Comparison of ENCODE assay signal across 7 mouse cellular contexts in genomic region chr2:141998901-141999300, GRCm38 (mm10).
DNase-seq lines count a peak whose midpoint lies in the region; ATAC-seq and TF ChIP-seq lines count a peak whose summit lies in the region.

No protein-coding gene starts in this region.

- no peak overlapping the region for H3K27ac ChIP-seq in liver, adult 2 months (replicated peaks; ENCODE audit: insufficient read depth, low read depth, low read length)
- no peak overlapping the region for H3K27ac ChIP-seq in liver, embryonic 12.5 days

- peak; percentile 78 for DNase-seq in liver, adult 2 months (ENCODE audit: extremely low read depth, low read depth, low spot score)
- DNase-seq in cerebellum, postnatal 14 days: peak; percentile 86 to 91
- DNase-seq in heart, postnatal 25 days (ENCODE audit: low spot score): peak; percentile 19
- peak; percentile 6 to 23 for DNase-seq in lung, adult 18-20 months
- no peak for DNase-seq in embryo, embryonic 10.5 days (ENCODE audit: low spot score)
- no peak for DNase-seq in B cell, adult 2 months

- no peak overlapping the region for H3K4me3 ChIP-seq in liver, adult 2 months (ENCODE audit: insufficient read depth, low read depth, low read length)
- H3K4me3 ChIP-seq in liver, embryonic 12.5 days: no peak overlapping the region

- ATAC-seq in liver, embryonic 12.5 days: no peak

- H3K79me2 ChIP-seq in liver, adult 2 months (ENCODE audit: control insufficient read depth, insufficient read depth, low read length): no peaks in the 10 kb centered on the region

- intact Hi-C loops in heart, postnatal 25 days (cut with DNase I): no loop called here

- no peaks in the 10 kb centered on the region for H3K36me3 ChIP-seq in liver, adult 2 months (ENCODE audit: control insufficient read depth, insufficient read depth, low read length)
- H3K36me3 ChIP-seq in liver, embryonic 12.5 days: no peaks in the 10 kb centered on the region

- no peak for TF ChIP-seq POLR2A in liver, adult 2 months (IDR thresholded peaks at IDR 0.05; ENCODE audit: extremely low read depth, insufficient read depth, low read length)

- H3K9ac ChIP-seq in liver, adult 2 months (ENCODE audit: low read depth, low read length): no peak overlapping the region
- H3K9ac ChIP-seq in liver, embryonic 12.5 days: no peak overlapping the region

- no peaks in the 10 kb centered on the region for H3K27me3 ChIP-seq in liver, adult 2 months (ENCODE audit: control insufficient read depth, insufficient read depth, low read length)
- no peaks in the 10 kb centered on the region for H3K27me3 ChIP-seq in liver, embryonic 12.5 days (replicated peaks)

- H3K4me2 ChIP-seq in liver, embryonic 12.5 days: no peak overlapping the region

- no peak for TF ChIP-seq CTCF in liver, adult 2 months (IDR thresholded peaks at IDR 0.05; ENCODE audit: low read depth, low read length)

- WGBS in liver, adult 2 months: 56% methylated on average over 6 of the region's 6 CpGs
- 72% methylated on average over 6 of the region's 6 CpGs for WGBS in liver, embryonic 12.5 days (ENCODE audit: insufficient replicate concordance)

- peaks cover 4% of the 10 kb centered on the region; the same call in 1 of the 2 replicates for H3K4me1 ChIP-seq in liver, adult 2 months (ENCODE audit: control insufficient read depth, insufficient read depth, low read length)
- H3K4me1 ChIP-seq in liver, embryonic 12.5 days: no peaks in the 10 kb centered on the region

- H3K9me3 ChIP-seq in liver, embryonic 12.5 days (replicated peaks): no peaks in the 10 kb centered on the region

Comparison
In these comparisons a context has a peak if more than half of its experiments do, and no peak if none do; other contexts are left out.
1. DNase-seq: peak in liver, adult 2 months (single experiment), cerebellum, postnatal 14 days (2 of 2), heart, postnatal 25 days (single experiment) and lung, adult 18-20 months (2 of 2); none in embryo, embryonic 10.5 days (single experiment) and B cell, adult 2 months (0 of 2).